Mouse (Mus musculus) olfactory bulb, adult 2 months (tissue): ENCODE data around the gene Mapt.

Experiments
- CTCF ChIP-seq: fragments of 200-500 bp; IDR thresholded peaks from 2 replicates; pipeline ENCODE4 v1.5.1; 2012; ENCODE audit warnings: low read depth, mild to moderate bottlenecking, low read length, moderate library complexity; ENCODE audit not compliant: insufficient read depth
- POLR2A ChIP-seq: fragments of 200-500 bp; IDR thresholded peaks from 2 replicates; pipeline ENCODE4 v1.6.1; 2012; ENCODE audit warnings: mild to moderate bottlenecking, low read depth, low read length, moderate library complexity; ENCODE audit not compliant: insufficient read depth

DNA sequence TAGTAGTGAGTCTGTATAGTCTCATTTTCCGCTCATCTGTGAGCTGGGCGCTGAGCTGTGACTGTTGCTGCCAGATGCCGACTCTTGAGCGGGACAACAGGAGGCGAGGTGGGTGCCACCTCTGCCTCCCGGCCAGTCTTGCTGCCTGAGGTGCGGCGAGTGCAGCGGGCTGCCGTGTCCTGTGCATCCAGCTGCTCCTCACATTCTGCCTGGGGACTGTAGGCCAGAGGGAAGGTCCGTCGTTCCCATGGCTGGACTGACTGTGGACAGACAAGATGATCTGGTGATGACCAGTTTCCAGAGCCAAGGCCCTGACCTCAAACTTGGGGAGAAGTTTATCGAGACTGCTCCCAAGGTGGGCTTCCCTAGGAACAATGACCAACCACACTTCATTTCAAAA lies 103.8 kb downstream of the Mapt start:
- no peak for TF ChIP-seq POLR2A
- TF ChIP-seq CTCF, result no peak
